Mouse (Mus musculus) right cerebral cortex, postnatal 25 days (tissue): ENCODE measurements around the gene Zscan4e.
"Not testable (repeated sequence)": the region's sequence is repeated elsewhere in the genome, so short reads cannot be mapped to it uniquely, and the experiment has no call there.

Experiments used
- DNase-seq: peaks from one replicate; pipeline ENCODE4 v3.0.0; 2022

Zscan4e gene

GRCm38 (mm10) chr7:11310582-11310981, at the start of gene Zscan4e:
Zscan4e (minus strand) TSS chr7:11310682.
- DNase-seq, result not testable (repeated sequence)
